Mouse (Mus musculus): ENCODE measurements around the gene Cenpc1.

Cenpc1 gene

GRCm38 (mm10) chr5:85996545-85997510 is 68.6 kb downstream of the Cenpc1 start:
- DNase-seq (ENCODE audit: low spot score): no peak

DNA sequence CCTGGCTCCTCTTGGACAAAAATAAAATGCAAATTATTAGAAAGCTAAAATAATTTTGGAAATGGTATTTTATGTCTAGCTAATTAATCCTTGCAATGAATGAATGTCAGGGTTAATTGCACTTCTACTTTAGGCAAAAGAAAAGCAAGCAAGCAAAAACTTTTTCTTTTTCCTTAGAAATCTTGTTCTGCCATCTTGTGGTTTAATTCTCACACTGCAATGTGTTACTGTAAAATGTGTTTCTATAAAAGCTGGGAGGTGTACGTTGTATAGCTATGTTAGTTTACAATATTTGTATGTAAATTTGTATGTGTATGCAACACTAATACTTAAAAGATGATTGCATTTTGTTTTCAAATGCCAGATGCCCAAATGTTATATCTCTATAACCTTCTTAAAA is 70.8 kb downstream of the Cenpc1 start:
- no peak for DNase-seq (ENCODE audit: low spot score)

DNA sequence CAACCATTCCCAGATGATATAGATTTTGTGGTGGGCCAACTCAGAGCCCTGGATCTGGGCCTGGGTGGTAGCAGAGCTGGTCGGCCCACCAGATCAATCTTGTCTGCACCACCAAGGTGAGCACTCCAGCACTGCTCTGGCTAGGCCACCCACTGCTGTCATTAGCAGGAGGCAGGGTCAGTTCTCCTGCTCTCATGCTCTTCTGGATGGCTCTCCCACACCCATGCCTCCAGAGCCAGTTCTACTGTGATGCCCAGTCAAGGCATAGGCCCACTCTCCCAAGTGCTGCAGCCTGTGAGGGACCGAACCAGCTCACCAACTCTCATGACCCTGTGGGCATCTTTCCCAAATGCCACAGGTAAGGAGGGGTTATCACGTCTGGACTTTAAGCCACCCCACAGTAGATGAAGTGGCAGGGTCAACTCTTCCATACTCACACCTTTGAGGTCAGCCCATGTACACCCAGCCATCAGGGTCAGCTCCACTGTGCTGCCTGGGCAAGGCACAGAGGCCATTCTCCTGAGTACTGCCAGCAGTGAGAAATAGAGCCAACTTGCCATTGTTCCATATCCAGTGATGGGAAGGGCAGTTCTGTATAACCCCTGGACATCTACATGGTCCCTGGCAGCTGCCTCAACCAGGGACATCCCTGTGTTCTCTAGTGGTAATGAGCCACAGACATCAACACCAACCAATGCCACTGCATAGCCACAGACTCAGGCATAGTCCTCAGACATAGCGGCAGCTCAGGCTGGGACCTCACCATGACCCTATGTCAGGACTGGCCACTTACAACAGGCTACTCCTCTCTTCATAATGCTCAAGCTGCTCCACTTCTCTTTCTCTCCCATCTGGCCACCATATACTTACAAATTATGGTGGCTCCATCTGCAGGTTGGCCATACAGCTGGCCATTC is 72.3 kb downstream of the Cenpc1 start:
- no peak for DNase-seq (ENCODE audit: low spot score)

DNA sequence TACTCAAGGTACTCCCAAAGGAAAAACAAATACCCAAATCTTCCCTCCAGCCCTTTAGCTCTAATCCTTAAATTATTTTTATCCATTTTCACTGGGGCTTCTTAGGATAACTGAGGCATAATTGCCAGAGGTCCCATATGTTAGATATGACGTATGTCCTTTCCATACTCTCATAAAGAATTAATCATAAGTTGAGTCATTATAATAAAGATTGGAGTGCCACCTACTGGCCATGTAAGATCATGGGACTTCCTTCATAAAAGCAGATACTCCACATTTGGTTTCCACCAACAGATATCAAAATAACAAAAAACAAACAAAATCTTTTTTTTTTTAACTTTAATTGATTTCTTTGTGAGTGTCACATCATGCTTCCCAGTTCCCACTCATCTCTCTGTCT is 73.3 kb downstream of the Cenpc1 start:
- DNase-seq (ENCODE audit: low spot score): no peak

GRCm38 (mm10) chr5:85987516-85987863 is 77.9 kb downstream of the Cenpc1 start:
- no peak for DNase-seq (ENCODE audit: low spot score)

- no peak for DNase-seq (ENCODE audit: low spot score)
Observed at GRCm38 (mm10) chr5:85986734-85987515, 78.5 kb downstream of the Cenpc1 start.

GRCm38 (mm10) chr5:85977646-85978426 is 87.5 kb downstream of the Cenpc1 start:
- DNase-seq (ENCODE audit: low spot score): no peak

GRCm38 (mm10) chr5:85962791-85963190 is 102.6 kb downstream of the Cenpc1 start:
- no peak for DNase-seq (ENCODE audit: low spot score)
